In genomic region chr6:129233366-129233954, GRCm38 (mm10) we compare ENCODE assay signal across 11 mouse cellular contexts. TPM values are rescaled to one million over a fixed set of nuclear protein-coding genes. Genes with fewer than 3 reads are reported as not detected.
DNase-seq lines count a peak whose midpoint lies in the region; ATAC-seq and TF ChIP-seq lines count a peak whose summit lies in the region.
"Had no signal": no experiment of that assay in that cellular context is flagged by ENCODE, and none has a peak within 500 bp of the region (broad histone marks: within the 10 kb centered on the region; RNA-seq: fewer than 3 reads in every experiment).

No protein-coding gene starts in this region.

- H3K9me3 ChIP-seq in kidney, postnatal 0 days (replicated peaks; ENCODE audit: low read length), result no peaks in the 10 kb centered on the region
- H3K9me3 ChIP-seq in kidney, embryonic 14.5 days (ENCODE audit: control insufficient read depth, low read length), result no peaks in the 10 kb centered on the region
- H3K9me3 ChIP-seq in liver, embryonic 12.5 days (replicated peaks), result no peaks in the 10 kb centered on the region
- H3K9me3 ChIP-seq in hindbrain, embryonic 10.5 days, result no peaks in the 10 kb centered on the region

- 0 out of 2 replicates have a peak, but pooled peaks cover 9% of the 10 kb centered on the region for H3K4me1 ChIP-seq in kidney, postnatal 0 days (replicated peaks; ENCODE audit: insufficient read depth, low read length)
- no peaks in the 10 kb centered on the region for H3K4me1 ChIP-seq in kidney, embryonic 14.5 days (ENCODE audit: control insufficient read depth, insufficient read depth, low read length)
- peaks cover 91% of the 10 kb centered on the region for H3K4me1 ChIP-seq in liver, embryonic 12.5 days
- H3K4me1 ChIP-seq in hindbrain, embryonic 10.5 days (replicated peaks), result peaks cover 7% of the 10 kb centered on the region; the same call in 1 of the 2 replicates

- no peak for ATAC-seq in kidney, postnatal 0 days (replicated peaks; ENCODE audit: low FRiP score, low read depth)
- no peak for ATAC-seq in kidney, embryonic 14.5 days (ENCODE audit: low FRiP score, low TSS enrichment)
- no peak for ATAC-seq in liver, embryonic 12.5 days

- H3K9ac ChIP-seq in kidney, postnatal 0 days (ENCODE audit: low read depth, low read length), result no peak overlapping the region
- H3K9ac ChIP-seq in kidney, embryonic 14.5 days (ENCODE audit: low read depth, low read length), result no peak overlapping the region
- H3K9ac ChIP-seq in liver, embryonic 12.5 days, result no peak overlapping the region
- H3K9ac ChIP-seq: hindbrain, embryonic 14.5 days had no signal

- no peak overlapping the region for H3K4me3 ChIP-seq in kidney, postnatal 0 days (replicated peaks; ENCODE audit: low read depth, low read length)
- H3K4me3 ChIP-seq in kidney, embryonic 14.5 days (ENCODE audit: low read length), result no peak overlapping the region
- no peak overlapping the region for H3K4me3 ChIP-seq in liver, embryonic 12.5 days
- H3K4me3 ChIP-seq in hindbrain, embryonic 10.5 days, result no peak overlapping the region

- no peak for DNase-seq in kidney, postnatal 0 days (ENCODE audit: low spot score)
- peak; percentile 35 for DNase-seq in 3T3-L1 (ENCODE audit: low read depth, low spot score)
- peak; percentile 31 to 61 for DNase-seq in B cell, adult 2 months
- DNase-seq in hindbrain, embryonic 10.5 days (ENCODE audit: low spot score), result no peak
- DNase-seq in urinary bladder, postnatal 36 days (ENCODE audit: low spot score in 2 of 2), result no peak
- DNase-seq in frontal cortex, adult 2 months (ENCODE audit: extremely low spot score in 1 of 2, low spot score in 1 of 2), result no peak
- DNase-seq: adrenal gland, postnatal 25 days; cerebellum, postnatal 10 days had no signal

- H3K4me2 ChIP-seq in kidney, postnatal 0 days (ENCODE audit: low read length), result no peak overlapping the region
- H3K4me2 ChIP-seq in kidney, embryonic 14.5 days (replicated peaks; ENCODE audit: low read depth, low read length), result no peak overlapping the region
- H3K4me2 ChIP-seq in liver, embryonic 12.5 days, result 0 out of 2 replicates have a peak overlapping the region, but pooled peaks have one; percentile 1
- H3K4me2 ChIP-seq: hindbrain, embryonic 14.5 days had no signal

- H3K27ac ChIP-seq in kidney, postnatal 0 days, result peak overlapping the region; percentile 10; the same call in 1 of the 2 replicates
- no peak overlapping the region for H3K27ac ChIP-seq in kidney, embryonic 14.5 days (ENCODE audit: low read depth, low read length)
- peak overlapping the region; percentile 85 for H3K27ac ChIP-seq in liver, embryonic 12.5 days
- no peak overlapping the region for H3K27ac ChIP-seq in hindbrain, embryonic 10.5 days
- H3K27ac ChIP-seq: hindbrain, embryonic 14.5 days had no signal

- WGBS in kidney, postnatal 0 days, result 81% methylated on average over 6 of the region's 6 CpGs
- WGBS in kidney, embryonic 14.5 days, result 82% methylated on average over 6 of the region's 6 CpGs
- 58% methylated on average over 6 of the region's 6 CpGs for WGBS in liver, embryonic 12.5 days (ENCODE audit: insufficient replicate concordance)
- 85% methylated on average over 6 of the region's 6 CpGs for WGBS in hindbrain, embryonic 10.5 days

- H3K36me3 ChIP-seq in kidney, postnatal 0 days (ENCODE audit: insufficient read depth, low read length), result no peaks in the 10 kb centered on the region
- no peaks in the 10 kb centered on the region for H3K36me3 ChIP-seq in kidney, embryonic 14.5 days (ENCODE audit: control insufficient read depth, insufficient read depth, low read length)
- no peaks in the 10 kb centered on the region for H3K36me3 ChIP-seq in liver, embryonic 12.5 days
- H3K36me3 ChIP-seq in hindbrain, embryonic 10.5 days, result no peaks in the 10 kb centered on the region

- TF ChIP-seq CTCF in kidney, postnatal 0 days (IDR thresholded peaks at IDR 0.05; ENCODE audit: low read depth), result no peak

- H3K27me3 ChIP-seq in kidney, postnatal 0 days (ENCODE audit: insufficient read depth, low read length), result no peaks in the 10 kb centered on the region
- H3K27me3 ChIP-seq in kidney, embryonic 14.5 days (ENCODE audit: control insufficient read depth, insufficient read depth, low read length), result no peaks in the 10 kb centered on the region
- no peaks in the 10 kb centered on the region for H3K27me3 ChIP-seq in liver, embryonic 12.5 days (replicated peaks)
- H3K27me3 ChIP-seq in hindbrain, embryonic 10.5 days (ENCODE audit: insufficient read depth, poor library complexity, severe bottlenecking), result no peaks in the 10 kb centered on the region

RNA-seq across cellular contexts. Expression of gene Cd69, which starts 41.8 kb away (rescaled TPM):
- not detected in 2 replicates for polyA plus RNA-seq in kidney, postnatal 0 days (2015; fragmentation: Nextera tagmentation; extraction: Ambion mirVana)
- polyA plus RNA-seq in kidney, embryonic 14.5 days (2014; fragmentation: Nextera tagmentation; extraction: Ambion mirVana), result 0.04 and 0.11 TPM in 2 replicates
- 1.3 TPM in 2 replicates for polyA plus RNA-seq in liver, embryonic 12.5 days (2016; fragmentation: Nextera tagmentation; extraction: Ambion mirVana)
- polyA plus RNA-seq in hindbrain, embryonic 10.5 days (2016; fragmentation: Nextera tagmentation; extraction: Ambion mirVana), result 0.19 TPM in 1 of 2 replicates, not detected in the other
- polyA plus RNA-seq in frontal cortex, adult 2 months (2012; rRNA removed), result 0.20 TPM in 1 of 2 replicates, not detected in the other
- polyA plus RNA-seq: hindbrain, embryonic 14.5 days had no signal

RNA-seq across cellular contexts. Expression of gene Clec2d, which starts 53.0 kb away (rescaled TPM):
- polyA plus RNA-seq in kidney, postnatal 0 days (2015; fragmentation: Nextera tagmentation; extraction: Ambion mirVana), result 1.0 and 1.4 TPM in 2 replicates
- polyA plus RNA-seq in kidney, embryonic 14.5 days (2014; fragmentation: Nextera tagmentation; extraction: Ambion mirVana), result 0.31 and 0.58 TPM in 2 replicates
- polyA plus RNA-seq in liver, embryonic 12.5 days (2016; fragmentation: Nextera tagmentation; extraction: Ambion mirVana), result not detected in 2 replicates
- polyA plus RNA-seq in hindbrain, embryonic 10.5 days (2016; fragmentation: Nextera tagmentation; extraction: Ambion mirVana), result not detected in 2 replicates
- 14.0 and 20.5 TPM in 2 replicates for polyA plus RNA-seq in frontal cortex, adult 2 months (2012; rRNA removed)

Comparison
In these comparisons a context has a peak if more than half of its experiments do, and no peak if none do; other contexts are left out.
1. H3K27ac ChIP-seq: peak in kidney, postnatal 0 days (single experiment) and liver, embryonic 12.5 days (single experiment); none in kidney, embryonic 14.5 days (single experiment) and hindbrain, embryonic 10.5 days (single experiment).
2. DNase-seq: peak in 3T3-L1 (single experiment) and B cell, adult 2 months (2 of 2); none in kidney, postnatal 0 days (single experiment), hindbrain, embryonic 10.5 days (single experiment), urinary bladder, postnatal 36 days (0 of 2) and frontal cortex, adult 2 months (0 of 2).